Comparison of ENCODE assay signal across 20 mouse cellular contexts in genomic region chr16:78560627-78561026, GRCm38 (mm10).
"Had no signal": no experiment of that assay in that cellular context is flagged by ENCODE, and none has a peak within 500 bp of the region (broad histone marks: within the 10 kb centered on the region; RNA-seq: fewer than 3 reads in every experiment).

No protein-coding gene starts in this region.

- DNase-seq: kidney, adult 8-10 months; kidney, postnatal 10 days; kidney, postnatal 36 days; layer of hippocampus, adult 9-11 months; liver; lung, adult 18-20 months; lung, postnatal 10 days; retina, postnatal 1 day; right cerebral cortex, postnatal 25 days had no signal

- H3K27me3 ChIP-seq: kidney, embryonic 15.5 days; limb, embryonic 13.5 days; liver, embryonic 12.5 days; liver, embryonic 15.5 days; lung, embryonic 15.5 days; megakaryocyte, embryonic 14.5 days; midbrain, embryonic 13.5 days; neural tube, embryonic 13.5 days had no signal

- H3K4me3 ChIP-seq: kidney, embryonic 15.5 days; limb, embryonic 10.5 days; limb, embryonic 13.5 days; liver, embryonic 12.5 days; liver, embryonic 15.5 days; lung, embryonic 15.5 days; midbrain, embryonic 10.5 days; midbrain, embryonic 13.5 days; myocyte; neural tube, embryonic 13.5 days had no signal

- H3K27ac ChIP-seq: kidney, embryonic 15.5 days; limb, embryonic 10.5 days; limb, embryonic 13.5 days; liver, embryonic 12.5 days; liver, embryonic 15.5 days; lung, embryonic 15.5 days; midbrain, embryonic 10.5 days; midbrain, embryonic 13.5 days; neural tube, embryonic 13.5 days had no signal

- H3K9ac ChIP-seq: kidney, embryonic 15.5 days; limb, embryonic 13.5 days; liver, embryonic 12.5 days; liver, embryonic 15.5 days; lung, embryonic 15.5 days; midbrain, embryonic 13.5 days; neural tube, embryonic 13.5 days had no signal

- H3K4me1 ChIP-seq: midbrain, embryonic 10.5 days; midbrain, embryonic 13.5 days; neural tube, embryonic 13.5 days had no signal

- H3K9me3 ChIP-seq: kidney, embryonic 15.5 days; limb, embryonic 10.5 days; limb, embryonic 13.5 days; liver, embryonic 12.5 days; liver, embryonic 15.5 days; lung, embryonic 15.5 days; megakaryocyte, embryonic 14.5 days; midbrain, embryonic 13.5 days had no signal
